Mouse (Mus musculus): ENCODE data around the gene Syap1. TPM values are rescaled to one million over a fixed set of nuclear protein-coding genes. Genes with fewer than 3 reads are reported as not detected.
"Not testable (repeated sequence)": the region's sequence is repeated elsewhere in the genome, so short reads cannot be mapped to it uniquely, and the experiment has no call there.

Gene Syap1
- total RNA-seq, 2 experiments from 2014 or later = 27.5 to 30.6 TPM

DNA sequence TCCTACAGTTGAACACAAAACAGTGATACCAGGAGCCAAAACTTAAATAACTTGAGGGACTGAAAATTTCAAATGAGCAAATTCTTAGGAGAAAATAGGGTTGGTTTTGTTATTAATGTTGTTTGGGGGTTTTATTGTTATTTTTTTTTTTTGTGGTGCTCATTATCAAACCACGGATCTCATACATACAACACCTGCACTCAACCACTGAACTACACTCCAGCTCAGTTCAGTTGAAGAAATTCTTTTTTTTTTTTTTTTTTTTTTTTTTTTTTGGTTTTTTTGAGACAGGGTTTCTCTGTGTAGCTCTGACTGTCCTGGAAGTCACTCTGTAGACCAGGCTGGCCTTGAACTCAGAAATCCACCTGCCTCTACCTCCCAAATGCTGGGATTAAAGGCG is 57.9 kb downstream of the Syap1 start:
- not testable (repeated sequence) for DNase-seq

DNA sequence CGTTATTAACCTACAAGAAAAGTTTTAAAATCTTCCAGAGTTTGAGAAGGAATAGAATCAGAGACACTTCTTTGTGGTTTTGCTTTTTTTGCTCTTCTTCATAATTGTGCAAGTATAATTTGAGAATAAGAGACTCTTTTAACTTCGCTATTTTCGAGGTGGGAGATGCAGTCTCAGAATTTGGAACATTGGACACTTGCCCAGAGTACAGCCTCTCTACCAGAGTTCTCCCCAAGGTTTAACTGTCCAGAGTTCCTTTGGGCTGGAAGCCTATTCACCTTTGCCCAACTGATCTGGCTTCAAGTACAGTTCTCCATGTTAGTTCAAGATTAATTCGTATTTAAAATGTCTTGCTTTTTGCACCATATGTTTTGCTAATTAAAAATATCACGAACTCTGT is 58.5 kb downstream of the Syap1 start:
- peak in 1 of 2 experiments; percentile 42 for DNase-seq

DNA sequence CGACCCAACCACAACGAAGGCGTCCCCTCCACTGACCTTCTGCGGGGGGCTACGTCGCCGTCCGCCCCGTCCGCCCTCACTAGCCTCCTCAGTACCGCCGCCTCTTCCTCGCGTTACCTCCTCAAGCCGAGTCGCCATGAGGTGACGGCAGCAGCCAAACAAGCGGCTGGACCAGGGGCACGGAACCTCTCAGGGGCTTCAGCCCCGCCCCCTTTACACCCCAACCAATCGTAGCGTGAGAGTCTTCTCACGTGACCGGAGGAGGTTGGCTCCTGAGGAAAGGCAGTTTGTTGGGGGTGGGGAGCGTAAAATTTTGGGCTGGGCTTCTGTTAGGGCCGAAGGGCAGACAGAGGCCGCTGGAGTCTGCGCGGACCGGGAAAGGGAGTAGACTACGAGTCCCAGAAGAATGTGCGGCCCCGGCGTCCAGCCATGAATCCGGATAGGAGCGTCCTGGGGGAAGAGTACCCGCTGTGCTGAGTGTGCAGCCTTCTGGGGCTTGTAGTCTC is 59.0 kb downstream of the Syap1 start, which contains the start of gene Txlng:
Txlng (minus strand) TSS at position 252 of the 506 bp plus-strand sequence.
- peak; percentile 95 to 98 for DNase-seq

DNA sequence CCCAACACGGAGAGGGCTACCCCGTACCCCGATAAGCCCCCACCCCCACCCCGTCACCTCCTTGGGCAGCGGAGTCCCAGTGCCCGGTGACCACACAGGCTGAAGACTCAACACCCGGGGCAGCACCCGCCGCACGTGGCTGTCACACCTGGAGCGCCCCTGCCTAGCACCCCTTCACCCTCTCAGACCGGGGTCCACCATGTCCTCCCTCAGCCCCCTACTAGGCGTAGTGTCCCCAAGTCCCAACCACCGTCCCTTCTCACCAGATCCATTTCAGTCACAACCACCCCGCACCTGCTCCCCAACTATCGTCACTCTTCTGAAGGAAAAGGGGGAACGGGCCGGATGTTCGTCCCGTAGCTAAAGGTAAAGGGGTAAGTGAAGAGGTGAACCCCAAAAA is 59.5 kb downstream of the Syap1 start:
- DNase-seq = no peak

DNA sequence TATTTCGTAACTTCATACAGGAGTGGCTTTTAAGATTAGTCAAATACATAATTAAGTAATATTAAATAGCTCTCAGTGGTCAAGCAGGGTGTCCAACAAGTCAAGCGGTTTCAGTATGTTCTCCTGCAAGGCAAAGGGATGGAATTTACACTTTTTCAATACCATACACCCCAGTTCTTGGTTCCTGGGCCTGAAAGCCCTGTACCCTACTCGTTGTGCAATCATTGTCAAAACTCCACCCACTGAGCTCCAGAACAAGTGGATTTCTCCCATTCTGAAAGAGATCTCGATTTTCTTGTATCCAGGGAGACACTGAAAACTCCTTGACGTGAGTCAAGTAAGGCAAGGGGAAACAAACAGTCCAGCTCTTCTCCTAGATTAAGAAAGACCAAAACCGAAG is 60.2 kb downstream of the Syap1 start:
- DNase-seq = peak; percentile 22 to 27

Small RNAs within 50 kb of the gene (microRNA-seq; reads per million reads assigned to microRNA genes)
- gene Mir3473a = 0 reads per million in 2 experiments

Other genes with a start within 250 kb of the Syap1 start
- 1 to 10 TPM; 1.5 to 1.6 TPM for gene Reps2, start 244.8 kb downstream of the Syap1 start, total RNA-seq (2021)
- gene Rbbp7, start 128.0 kb downstream of the Syap1 start, total RNA-seq (2021) = 100 to 1,000 TPM; 161 to 175 TPM
- gene Txlng, start 59.0 kb downstream of the Syap1 start, total RNA-seq (2021) = 1 to 10 TPM; 5.4 to 6.2 TPM
- gene Ctps2, start 12.8 kb upstream of the Syap1 start, total RNA-seq (2021) = 10 to 100 TPM; 13.3 to 13.4 TPM
- not detected for gene S100g, start 76.2 kb upstream of the Syap1 start, total RNA-seq (2021)

Measured in heart, adult 18-20 months (tissue).